Mouse (Mus musculus) embryonic fibroblast, embryonic 13.5 days (primary cell): ENCODE results near the gene Stkld1.

Source experiments
- CTCF ChIP-seq: IDR thresholded peaks from 2 replicates; pipeline ENCODE4 v1.5.1; 2011; ENCODE audit warnings: mild to moderate bottlenecking, control low read depth, low read length, moderate library complexity, borderline replicate concordance; ENCODE audit not compliant: insufficient read depth
- POLR2A ChIP-seq: IDR thresholded peaks from 2 replicates; pipeline ENCODE4 v1.6.1; 2011; ENCODE audit warnings: low read depth, mild to moderate bottlenecking, control low read depth, low read length, moderate library complexity

DNA sequence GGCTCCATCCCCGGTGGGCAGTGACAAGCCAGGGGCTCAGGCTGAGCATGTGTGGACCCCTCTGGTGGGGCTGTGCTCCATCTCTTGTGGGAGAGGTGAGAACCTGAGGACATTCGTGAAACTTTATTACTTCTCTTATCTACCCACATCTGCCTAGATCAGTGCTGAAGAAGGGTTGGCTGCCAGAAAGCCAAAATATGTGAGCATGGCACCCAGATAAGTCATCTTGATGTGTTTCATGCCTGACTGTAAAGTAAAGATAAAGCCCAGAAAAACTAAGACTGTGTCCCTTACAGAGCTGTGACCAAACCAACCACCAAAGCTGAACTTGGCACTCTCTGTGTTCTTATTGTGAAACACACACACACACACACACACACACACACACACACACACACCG lies 60.1 kb downstream of the Stkld1 start:
- TF ChIP-seq CTCF: no peak
- no peak for TF ChIP-seq POLR2A
